Mouse (Mus musculus): ENCODE measurements around the gene Yaf2. TPM values are rescaled to one million over a fixed set of nuclear protein-coding genes. Genes with fewer than 3 reads are reported as not detected.
"Not testable (repeated sequence)": the region's sequence is repeated elsewhere in the genome, so short reads cannot be mapped to it uniquely, and the experiment has no call there.

Yaf2 gene
- 31.4 and 37.9 TPM in 2 replicates for polyA plus RNA-seq (2015; fragmentation: Nextera tagmentation; extraction: Ambion mirVana)

GRCm38 (mm10) chr15:93336925-93337761 is at the start of gene Yaf2:
TSS of gene Yaf2 (minus strand) at chr15:93336935.
- Histone ChIP-seq H3K9ac (ENCODE audit: low read depth, low read length) (peak within 1 kb of the TSS; percentile 91), H3K9me3 (ENCODE audit: control insufficient read depth, low read length) (no peaks in the 10 kb centered on the region), H3K27me3 (replicated peaks; ENCODE audit: control insufficient read depth, insufficient read depth, low read length) (no peaks in the 10 kb centered on the region), H3K4me2 (ENCODE audit: low read depth, low read length) (peak within 1 kb of the TSS; percentile 95), H3K36me3 (ENCODE audit: control insufficient read depth, insufficient read depth, low read length) (no peaks in the 10 kb centered on the region), H3K4me3 (ENCODE audit: low read length) (peak within 1 kb of the TSS; percentile 89), H3K4me1 (ENCODE audit: control insufficient read depth, insufficient read depth, low read length) (no peaks in the 10 kb centered on the region), H3K27ac (ENCODE audit: low read length) (peak within 1 kb of the TSS; percentile 93)
- WGBS, result under 1% methylated on average over 68 of the region's 73 CpGs
- peak; percentile 96 for ATAC-seq

- Histone ChIP-seq H3K4me2 (ENCODE audit: low read depth, low read length) (no peak overlapping the region), H3K36me3 (ENCODE audit: control insufficient read depth, insufficient read depth, low read length) (peaks cover 7% of the 10 kb centered on the region), H3K9ac (ENCODE audit: low read depth, low read length) (no peak overlapping the region), H3K4me3 (ENCODE audit: low read length) (no peak overlapping the region), H3K27me3 (replicated peaks; ENCODE audit: control insufficient read depth, insufficient read depth, low read length) (no peaks in the 10 kb centered on the region), H3K4me1 (ENCODE audit: control insufficient read depth, insufficient read depth, low read length) (no peaks in the 10 kb centered on the region), H3K9me3 (ENCODE audit: control insufficient read depth, low read length) (no peaks in the 10 kb centered on the region), H3K27ac (ENCODE audit: low read length) (no peak overlapping the region)
- 54% methylated on average over 5 of the region's 5 CpGs for WGBS
- ATAC-seq, result no peak
Measured at GRCm38 (mm10) chr15:93381337-93381736, 44.6 kb upstream of the Yaf2 start.

- no peaks in the 10 kb centered on the region for H3K27me3 ChIP-seq (replicated peaks; ENCODE audit: control insufficient read depth, insufficient read depth, low read length)
- WGBS, result 83% methylated on average over 3 of the region's 3 CpGs
- H3K4me1 ChIP-seq (ENCODE audit: control insufficient read depth, insufficient read depth, low read length), result no peaks in the 10 kb centered on the region
- no peaks in the 10 kb centered on the region for H3K36me3 ChIP-seq (ENCODE audit: control insufficient read depth, insufficient read depth, low read length)
- H3K4me3 ChIP-seq (ENCODE audit: low read length), result no peak overlapping the region
- H3K9me3 ChIP-seq (ENCODE audit: control insufficient read depth, low read length), result no peaks in the 10 kb centered on the region
- ATAC-seq, result no peak
- no peak overlapping the region for H3K4me2 ChIP-seq (ENCODE audit: low read depth, low read length)
- no peak overlapping the region for H3K9ac ChIP-seq (ENCODE audit: low read depth, low read length)
- no peak overlapping the region for H3K27ac ChIP-seq (ENCODE audit: low read length)
Measured at GRCm38 (mm10) chr15:93379177-93379576, 42.4 kb upstream of the Yaf2 start.

GRCm38 (mm10) chr15:93375696-93376095 is 39.0 kb upstream of the Yaf2 start:
- H3K9me3 ChIP-seq (ENCODE audit: control insufficient read depth, low read length), result no peaks in the 10 kb centered on the region
- 92% methylated on average over 5 of the region's 5 CpGs for WGBS
- no peak for ATAC-seq
- no peaks in the 10 kb centered on the region for H3K4me1 ChIP-seq (ENCODE audit: control insufficient read depth, insufficient read depth, low read length)
- H3K9ac ChIP-seq (ENCODE audit: low read depth, low read length), result no peak overlapping the region
- H3K27me3 ChIP-seq (replicated peaks; ENCODE audit: control insufficient read depth, insufficient read depth, low read length), result no peaks in the 10 kb centered on the region
- H3K36me3 ChIP-seq (ENCODE audit: control insufficient read depth, insufficient read depth, low read length), result no peaks in the 10 kb centered on the region
- H3K4me2 ChIP-seq (ENCODE audit: low read depth, low read length), result no peak overlapping the region
- H3K27ac ChIP-seq (ENCODE audit: low read length), result no peak overlapping the region
- no peak overlapping the region for H3K4me3 ChIP-seq (ENCODE audit: low read length)

GRCm38 (mm10) chr15:93372525-93373119 is 35.9 kb upstream of the Yaf2 start:
- not testable (repeated sequence) for ATAC-seq; H3K27me3 ChIP-seq (replicated peaks; ENCODE audit: control insufficient read depth, insufficient read depth, low read length); H3K36me3 ChIP-seq (ENCODE audit: control insufficient read depth, insufficient read depth, low read length); H3K4me3 ChIP-seq (ENCODE audit: low read length); H3K9ac ChIP-seq (ENCODE audit: low read depth, low read length); H3K4me2 ChIP-seq (ENCODE audit: low read depth, low read length); H3K27ac ChIP-seq (ENCODE audit: low read length); H3K4me1 ChIP-seq (ENCODE audit: control insufficient read depth, insufficient read depth, low read length); H3K9me3 ChIP-seq (ENCODE audit: control insufficient read depth, low read length)

- no peak overlapping the region for H3K27ac ChIP-seq (ENCODE audit: low read length)
- no peak overlapping the region for H3K4me3 ChIP-seq (ENCODE audit: low read length)
- H3K36me3 ChIP-seq (ENCODE audit: control insufficient read depth, insufficient read depth, low read length), result no peaks in the 10 kb centered on the region
- WGBS, result 84% methylated on average over 2 of the region's 2 CpGs
- ATAC-seq, result no peak
- H3K9ac ChIP-seq (ENCODE audit: low read depth, low read length), result no peak overlapping the region
- no peaks in the 10 kb centered on the region for H3K27me3 ChIP-seq (replicated peaks; ENCODE audit: control insufficient read depth, insufficient read depth, low read length)
- no peaks in the 10 kb centered on the region for H3K4me1 ChIP-seq (ENCODE audit: control insufficient read depth, insufficient read depth, low read length)
- H3K9me3 ChIP-seq (ENCODE audit: control insufficient read depth, low read length), result no peaks in the 10 kb centered on the region
- no peak overlapping the region for H3K4me2 ChIP-seq (ENCODE audit: low read depth, low read length)
Measured at GRCm38 (mm10) chr15:93371838-93372237, 35.1 kb upstream of the Yaf2 start.

GRCm38 (mm10) chr15:93368558-93368957 is 31.8 kb upstream of the Yaf2 start:
- Histone ChIP-seq H3K36me3 (ENCODE audit: control insufficient read depth, insufficient read depth, low read length) (no peaks in the 10 kb centered on the region), H3K4me2 (ENCODE audit: low read depth, low read length) (no peak overlapping the region), H3K27me3 (replicated peaks; ENCODE audit: control insufficient read depth, insufficient read depth, low read length) (no peaks in the 10 kb centered on the region), H3K9me3 (ENCODE audit: control insufficient read depth, low read length) (no peaks in the 10 kb centered on the region), H3K27ac (ENCODE audit: low read length) (no peak overlapping the region), H3K9ac (ENCODE audit: low read depth, low read length) (no peak overlapping the region), H3K4me3 (ENCODE audit: low read length) (no peak overlapping the region), H3K4me1 (ENCODE audit: control insufficient read depth, insufficient read depth, low read length) (no peaks in the 10 kb centered on the region)
- no peak for ATAC-seq
- 60% methylated on average over 9 of the region's 9 CpGs for WGBS

GRCm38 (mm10) chr15:93365561-93365960 is 28.8 kb upstream of the Yaf2 start:
- no peaks in the 10 kb centered on the region for H3K36me3 ChIP-seq (ENCODE audit: control insufficient read depth, insufficient read depth, low read length)
- H3K4me3 ChIP-seq (ENCODE audit: low read length), result no peak overlapping the region
- no peaks in the 10 kb centered on the region for H3K9me3 ChIP-seq (ENCODE audit: control insufficient read depth, low read length)
- ATAC-seq, result no peak
- no peaks in the 10 kb centered on the region for H3K27me3 ChIP-seq (replicated peaks; ENCODE audit: control insufficient read depth, insufficient read depth, low read length)
- 75% methylated on average over 6 of the region's 6 CpGs for WGBS
- H3K4me1 ChIP-seq (ENCODE audit: control insufficient read depth, insufficient read depth, low read length), result no peaks in the 10 kb centered on the region
- H3K4me2 ChIP-seq (ENCODE audit: low read depth, low read length), result no peak overlapping the region
- H3K27ac ChIP-seq (ENCODE audit: low read length), result no peak overlapping the region
- H3K9ac ChIP-seq (ENCODE audit: low read depth, low read length), result no peak overlapping the region

GRCm38 (mm10) chr15:93358346-93359095 is 21.8 kb upstream of the Yaf2 start:
- no peak overlapping the region for H3K4me2 ChIP-seq (ENCODE audit: low read depth, low read length)
- WGBS, result 92% methylated on average over 19 of the region's 19 CpGs
- no peak overlapping the region for H3K4me3 ChIP-seq (ENCODE audit: low read length)
- H3K36me3 ChIP-seq (ENCODE audit: control insufficient read depth, insufficient read depth, low read length), result no peaks in the 10 kb centered on the region
- no peaks in the 10 kb centered on the region for H3K9me3 ChIP-seq (ENCODE audit: control insufficient read depth, low read length)
- no peak overlapping the region for H3K27ac ChIP-seq (ENCODE audit: low read length)
- no peak overlapping the region for H3K9ac ChIP-seq (ENCODE audit: low read depth, low read length)
- no peaks in the 10 kb centered on the region for H3K4me1 ChIP-seq (ENCODE audit: control insufficient read depth, insufficient read depth, low read length)
- no peak for ATAC-seq
- no peaks in the 10 kb centered on the region for H3K27me3 ChIP-seq (replicated peaks; ENCODE audit: control insufficient read depth, insufficient read depth, low read length)

Data from intestine, embryonic 16.5 days (tissue).